Mouse (Mus musculus) olfactory bulb, adult 2 months (tissue): Measurements from ENCODE around the gene Spag16. TPM values are rescaled to one million over a fixed set of nuclear protein-coding genes. Genes with fewer than 3 reads are reported as not detected.

ENCODE experiments used
- H3K27ac ChIP-seq: fragments of 200-500 bp; 2 replicates; pipeline ENCODE4 v1.5.1; 2012; ENCODE audit warnings: low read depth, low read length; ENCODE audit not compliant: insufficient read depth
- H3K4me1 ChIP-seq: fragments of 200-500 bp; 2 replicates; pipeline ENCODE4 v1.6.1; 2012; ENCODE audit warnings: low read length; ENCODE audit not compliant: control insufficient read depth, insufficient read depth
- H3K4me3 ChIP-seq: fragments of 200-500 bp; 2 replicates; pipeline ENCODE4 v1.5.1; 2012; ENCODE audit warnings: mild to moderate bottlenecking, low read depth, low read length, moderate library complexity; ENCODE audit not compliant: insufficient read depth
- CTCF ChIP-seq: fragments of 200-500 bp; IDR thresholded peaks from 2 replicates; pipeline ENCODE4 v1.5.1; 2012; ENCODE audit warnings: low read depth, mild to moderate bottlenecking, low read length, moderate library complexity; ENCODE audit not compliant: insufficient read depth
- POLR2A ChIP-seq: fragments of 200-500 bp; IDR thresholded peaks from 2 replicates; pipeline ENCODE4 v1.6.1; 2012; ENCODE audit warnings: mild to moderate bottlenecking, low read depth, low read length, moderate library complexity; ENCODE audit not compliant: insufficient read depth
- WGBS: fragments of 180-500 bp; shearing (Covaris S2); methylation state at CpG from one replicate; pipeline ENCODE4 v1.1.7; 2018; 5-methylcytosine and 5-hydroxymethylcytosine counted together
- polyA plus RNA-seq: library from polyadenylated mRNA; stranded (reverse); fragments of >200 nt; gene quantifications from 2 replicates; pipeline ENCODE4 v1.2.4, GENCODE M21; 2012; ENCODE audit warnings: low replicate concordance; ENCODE audit not compliant: missing spikeins, insufficient read depth, insufficient read length

Gene Spag16
- polyA plus RNA-seq, 1 experiment = not detected

DNA sequence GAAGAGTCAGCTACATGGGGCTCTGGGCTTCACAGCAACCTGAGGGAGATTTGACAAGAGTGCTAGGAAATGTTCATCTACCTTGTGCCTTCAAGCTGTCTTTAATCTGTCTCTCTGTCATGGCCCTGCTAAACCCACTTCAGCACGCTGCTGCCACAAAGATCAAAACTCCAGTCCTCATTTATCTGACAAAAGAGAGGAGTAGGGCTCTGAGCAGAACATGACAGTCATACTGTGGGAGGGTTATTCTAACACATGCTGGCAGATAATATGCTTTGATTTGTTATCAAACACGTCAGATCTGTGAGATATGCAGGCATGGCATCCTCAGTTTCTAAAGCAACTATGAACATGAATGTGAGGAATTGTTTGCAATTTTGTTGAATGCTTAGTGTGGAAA is 725.1 kb downstream of the Spag16 start:
- H3K4me3 ChIP-seq = no peak overlapping the region
- no peak overlapping the region for H3K27ac ChIP-seq
- no peaks in the 10 kb centered on the region for H3K4me1 ChIP-seq
- TF ChIP-seq CTCF (no peak), POLR2A (no peak)
- 83% methylated on average over 2 of the region's 2 CpGs for WGBS

DNA sequence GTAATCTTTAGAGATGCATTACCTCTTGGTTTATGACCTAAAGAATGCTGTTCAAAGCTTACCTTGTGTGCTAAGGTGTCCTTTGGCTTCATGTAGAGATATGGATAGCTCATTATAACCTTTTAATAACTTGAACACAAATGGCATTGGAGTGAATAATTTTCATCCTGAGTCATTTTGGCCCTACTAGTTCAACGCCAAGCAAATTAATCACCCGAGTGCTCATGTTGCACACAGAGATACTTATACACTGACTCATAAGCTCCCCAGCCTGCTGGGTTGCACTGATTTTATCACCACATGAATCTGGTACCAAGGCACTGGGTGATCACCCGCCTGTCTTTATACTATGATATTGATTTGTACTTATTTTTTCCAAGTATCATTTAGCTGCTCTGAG is 795.0 kb downstream of the Spag16 start:
- no peak overlapping the region for H3K27ac ChIP-seq
- no peak for TF ChIP-seq POLR2A
- no peak for TF ChIP-seq CTCF
- 83% methylated on average over 3 of the region's 3 CpGs for WGBS
- no peak overlapping the region for H3K4me3 ChIP-seq
- no peaks in the 10 kb centered on the region for H3K4me1 ChIP-seq

DNA sequence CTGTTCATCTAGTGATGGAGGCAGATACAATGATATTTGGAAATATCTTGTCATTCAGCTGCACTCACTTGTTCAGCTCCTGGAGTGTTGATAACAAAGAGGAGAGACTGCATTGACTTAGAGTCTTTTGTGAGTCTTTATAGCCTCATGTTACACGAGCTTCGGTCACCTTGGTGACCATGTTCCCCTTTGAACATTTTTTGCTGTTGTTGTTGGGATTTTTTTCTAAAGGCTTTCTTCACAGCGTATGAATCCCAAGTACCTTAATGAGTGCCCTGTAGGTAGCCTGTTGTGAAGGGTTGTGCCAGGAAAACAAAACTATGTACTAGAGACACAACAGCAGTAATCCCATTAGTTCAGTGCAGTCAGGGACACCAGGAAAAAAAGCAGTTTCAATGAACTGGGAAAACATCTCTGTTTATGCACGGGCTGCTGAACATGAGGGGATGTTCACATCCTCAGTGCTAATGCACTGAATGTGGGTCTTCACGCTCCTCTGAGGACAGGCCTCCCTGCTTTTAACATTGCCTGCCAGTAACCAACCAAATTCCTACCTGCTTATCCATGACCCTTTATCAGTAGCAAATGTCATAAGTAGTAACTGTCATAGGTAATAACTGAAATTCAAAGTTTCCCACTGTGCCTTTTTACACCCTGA is 798.2 kb downstream of the Spag16 start:
- no peak overlapping the region for H3K27ac ChIP-seq
- TF ChIP-seq CTCF (no peak), POLR2A (no peak)
- no peaks in the 10 kb centered on the region for H3K4me1 ChIP-seq
- H3K4me3 ChIP-seq = no peak overlapping the region
- 54% methylated on average over 5 of the region's 5 CpGs for WGBS

DNA sequence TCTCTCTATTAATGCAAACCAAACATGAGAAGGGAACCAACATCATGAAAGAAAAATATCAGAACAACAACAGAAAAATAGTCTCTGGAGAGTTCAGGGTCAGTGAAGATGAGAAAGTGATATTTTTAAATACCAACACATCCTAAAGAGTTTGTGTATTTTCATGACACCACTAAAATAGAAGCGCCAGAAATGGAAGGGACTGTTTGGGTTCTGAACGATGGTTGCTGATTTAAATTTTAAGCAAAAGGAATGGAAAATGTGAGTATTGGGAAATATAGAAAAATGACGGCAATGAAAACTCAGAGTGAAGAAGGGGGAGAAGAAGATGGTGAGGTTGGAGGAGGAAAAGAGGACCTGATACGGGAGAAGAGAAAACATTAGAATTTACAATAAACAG is 825.9 kb downstream of the Spag16 start:
- H3K4me1 ChIP-seq = no peaks in the 10 kb centered on the region
- WGBS = 91% methylated on average over 4 of the region's 4 CpGs
- TF ChIP-seq POLR2A (no peak), CTCF (no peak)
- H3K27ac ChIP-seq = no peak overlapping the region
- H3K4me3 ChIP-seq = no peak overlapping the region

DNA sequence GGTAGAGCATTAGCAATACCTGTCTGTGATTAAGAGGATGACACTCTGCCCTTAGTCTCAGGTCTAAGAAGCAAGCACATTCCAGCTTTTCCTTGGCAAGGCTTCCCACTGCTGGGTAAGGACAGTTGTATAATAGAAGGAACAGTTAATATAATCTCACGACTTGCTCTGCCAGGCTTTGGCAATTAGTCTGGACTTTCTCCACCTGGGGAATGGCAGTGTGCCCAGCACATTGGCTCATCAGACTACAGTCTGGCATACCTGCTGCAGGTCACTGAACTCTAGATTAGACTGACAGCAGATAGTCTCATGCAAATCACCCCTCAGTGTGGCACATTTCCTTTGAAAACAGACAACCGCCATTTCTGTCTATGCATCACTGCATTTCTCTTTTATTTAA is 865.8 kb downstream of the Spag16 start:
- no peak for TF ChIP-seq POLR2A
- no peak for TF ChIP-seq CTCF
- H3K27ac ChIP-seq = no peak overlapping the region
- H3K4me1 ChIP-seq = no peaks in the 10 kb centered on the region
- H3K4me3 ChIP-seq = no peak overlapping the region
- WGBS = 81% methylated on average over 2 of the region's 2 CpGs

DNA sequence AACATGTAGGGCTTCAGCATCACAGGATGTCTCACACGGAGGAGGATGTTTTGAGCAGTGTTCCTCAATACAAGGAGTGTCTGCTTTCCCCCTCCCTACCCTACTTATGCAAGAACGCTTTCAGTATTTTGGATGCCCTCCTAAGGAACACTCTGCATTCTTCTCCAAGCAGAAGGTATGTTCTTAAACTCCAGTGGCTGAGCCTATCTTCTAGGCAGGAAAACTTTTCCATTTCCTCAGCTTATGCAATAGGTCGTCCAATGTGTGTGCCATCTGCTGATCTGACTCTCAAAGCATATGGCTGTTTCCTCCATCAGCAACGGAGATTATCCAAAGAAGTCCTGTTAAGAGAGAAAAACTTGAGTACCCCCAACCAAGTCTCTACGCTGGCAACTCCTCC is 873.5 kb downstream of the Spag16 start:
- no peak overlapping the region for H3K4me3 ChIP-seq
- H3K4me1 ChIP-seq = no peaks in the 10 kb centered on the region
- WGBS = 92% methylated on average over 5 of the region's 5 CpGs
- no peak for TF ChIP-seq POLR2A
- no peak for TF ChIP-seq CTCF
- no peak overlapping the region for H3K27ac ChIP-seq

DNA sequence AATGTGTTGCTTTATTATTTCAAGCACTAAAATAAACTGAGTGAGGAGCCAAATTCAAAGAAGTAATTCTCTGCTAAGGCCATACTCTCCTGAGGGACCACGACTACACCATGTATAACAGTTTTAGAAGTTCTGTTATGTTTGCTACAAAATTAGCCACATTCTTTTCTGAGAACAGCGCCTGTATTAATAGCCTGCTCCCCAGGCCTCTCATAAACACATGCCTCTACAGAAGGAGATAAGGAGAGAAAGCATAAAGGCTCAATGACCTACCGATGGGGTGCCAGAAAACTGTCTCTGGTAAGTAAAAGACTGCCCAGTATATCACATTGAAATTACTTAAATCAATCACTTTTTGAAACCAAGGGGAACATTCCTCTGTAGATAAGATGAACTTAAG is 877.2 kb downstream of the Spag16 start:
- no peak for TF ChIP-seq CTCF
- no peak for TF ChIP-seq POLR2A
- Histone ChIP-seq H3K27ac (no peak overlapping the region), H3K4me3 (no peak overlapping the region), H3K4me1 (no peaks in the 10 kb centered on the region)
- 83% methylated on average over 3 of the region's 3 CpGs for WGBS

DNA sequence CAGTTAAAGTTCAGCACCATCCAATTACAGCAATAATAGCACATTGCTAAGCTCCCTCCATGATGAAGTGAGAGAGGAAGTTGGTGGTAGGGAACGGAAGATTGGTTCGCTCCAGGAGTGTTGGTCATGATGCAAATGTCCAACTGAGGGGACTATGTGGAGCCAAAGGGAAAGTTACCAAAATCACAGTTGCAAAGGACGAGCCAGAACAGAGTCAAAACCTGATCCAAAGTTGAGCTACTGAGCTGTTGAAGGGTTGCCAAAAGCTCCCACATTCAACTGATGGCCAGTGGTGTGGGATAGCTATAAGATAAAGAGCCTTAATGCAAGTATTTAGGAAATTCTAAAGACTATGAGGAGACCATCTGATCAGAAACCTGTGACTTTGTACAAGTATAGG is 879.1 kb downstream of the Spag16 start:
- TF ChIP-seq CTCF (no peak), POLR2A (no peak)
- Histone ChIP-seq H3K4me3 (no peak overlapping the region), H3K4me1 (no peaks in the 10 kb centered on the region), H3K27ac (no peak overlapping the region)
- 57% methylated on average over 3 of the region's 3 CpGs for WGBS

DNA sequence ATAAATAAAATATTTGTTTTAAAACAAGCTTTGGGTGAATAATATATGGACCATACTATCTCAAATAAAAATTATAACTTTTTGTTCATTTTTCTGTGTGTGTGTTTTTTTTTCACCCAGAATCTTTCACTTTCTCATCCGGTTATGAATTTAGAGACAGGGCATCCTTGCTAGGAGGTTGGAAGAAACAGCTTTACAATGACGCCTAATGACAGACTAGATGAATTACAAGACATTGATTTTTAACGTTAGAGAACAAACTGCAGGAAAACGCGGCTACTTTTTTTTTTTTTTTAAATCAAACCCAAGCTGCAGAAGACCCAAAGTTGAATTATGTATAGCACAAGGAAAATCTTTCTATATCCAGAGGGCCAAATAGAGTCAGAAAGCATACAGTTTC is 898.3 kb downstream of the Spag16 start:
- 0 out of 2 replicates have a peak, but pooled peaks cover 2% of the 10 kb centered on the region for H3K4me1 ChIP-seq
- no peak overlapping the region for H3K27ac ChIP-seq
- TF ChIP-seq POLR2A (no peak), CTCF (no peak)
- WGBS = 40% methylated on average over 5 of the region's 5 CpGs
- H3K4me3 ChIP-seq = no peak overlapping the region

DNA sequence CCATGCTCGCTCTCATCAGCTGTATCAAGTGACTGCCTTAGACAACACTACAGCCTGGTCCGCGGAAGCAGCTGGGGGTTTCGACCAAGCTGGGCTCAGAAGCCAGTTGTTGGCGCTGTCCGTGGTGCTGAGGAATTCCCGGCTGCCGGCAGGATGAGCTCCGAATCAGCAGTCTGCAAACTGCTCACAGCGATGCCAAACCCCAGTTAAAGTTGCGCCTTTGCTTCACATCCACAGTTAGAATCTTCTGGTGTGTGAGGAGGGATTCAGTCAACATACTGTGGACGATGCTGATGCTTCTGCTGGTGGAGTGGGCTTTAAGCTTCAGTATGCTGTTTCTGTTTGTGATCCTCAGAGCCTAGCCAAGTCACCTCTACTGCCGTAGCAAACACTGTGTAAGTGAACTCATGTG is 898.9 kb downstream of the Spag16 start, which contains the start of gene Vwc2l:
TSS of gene Vwc2l (plus strand) at position 61 of the 412 bp plus-strand sequence.
- TF ChIP-seq POLR2A (no peak), CTCF (no peak)
- H3K27ac ChIP-seq = no peak within 1 kb of the TSS
- peak within 1 kb of the TSS; percentile 33 for H3K4me3 ChIP-seq
- 0 out of 2 replicates have a peak, but pooled peaks cover 2% of the 10 kb centered on the region for H3K4me1 ChIP-seq
- 2% methylated on average over 13 of the region's 13 CpGs for WGBS

Other genes starting within 250 kb of the Spag16 start
- gene Ikzf2, start 139.7 kb upstream of the Spag16 start, polyA plus RNA-seq = 43.5 TPM in 1 of 2 replicates, not detected in the other